Mouse (Mus musculus) adrenal gland, postnatal 25 days (tissue): ENCODE data around the gene Thumpd2. TPM values are rescaled to one million over a fixed set of nuclear protein-coding genes. Genes with fewer than 3 reads are reported as not detected.

Source experiments
- total RNA-seq: library from RNA; stranded (reverse); gene quantifications from 2 replicates; pipeline ENCODE4 v1.2.3, GENCODE M21; 2021

Gene Thumpd2
- total RNA-seq, 1 experiment from 2014 or later = 11.2 TPM

Other genes with a start within 250 kb of the Thumpd2 start
- 5.3 TPM in 2 replicates for gene Tmem178, start 120.5 kb downstream of the Thumpd2 start, total RNA-seq